ENCODE assay signal across 20 mouse cellular contexts in the genomic region with DNA sequence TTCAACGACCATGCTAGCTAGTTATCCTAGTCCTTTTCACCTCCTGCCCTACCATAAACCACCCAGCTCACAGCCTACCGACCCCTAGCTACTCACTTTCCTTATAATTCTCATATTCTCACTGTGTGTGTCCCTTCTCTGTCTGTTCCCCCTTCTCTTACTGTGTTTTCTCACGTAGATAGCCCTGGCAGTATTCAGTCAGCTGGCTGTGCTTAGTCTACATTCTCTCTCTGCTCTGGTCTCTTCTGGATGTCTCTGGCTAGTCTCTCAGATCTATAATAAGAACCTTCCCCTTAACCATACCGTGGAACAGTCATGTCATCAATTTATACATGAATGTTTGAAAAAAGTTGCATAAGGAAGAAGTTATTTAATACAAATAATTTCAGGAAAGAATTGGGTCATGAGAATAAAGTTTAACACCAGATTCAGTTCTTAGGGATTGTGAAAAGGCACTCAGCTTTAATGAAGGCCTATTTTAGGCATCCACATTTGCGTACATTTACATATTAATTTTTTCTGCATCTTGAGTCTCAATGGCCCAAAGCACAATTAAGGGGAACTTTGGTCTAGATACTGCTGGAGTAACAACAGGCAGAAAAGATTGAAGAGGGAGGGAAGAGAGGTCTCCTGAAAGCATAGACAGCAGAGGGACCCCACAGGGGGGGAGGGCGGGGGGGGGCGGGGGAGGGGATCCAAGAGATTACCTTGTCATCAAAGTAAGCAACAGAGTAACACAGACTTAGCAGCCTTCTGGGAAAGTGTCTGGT.
"Had no signal": no experiment of that assay in that cellular context is flagged by ENCODE, and none has a peak within 500 bp of the region (broad histone marks: within the 10 kb centered on the region; RNA-seq: fewer than 3 reads in every experiment).

No protein-coding gene starts in this region.

- H3K27ac ChIP-seq: kidney, embryonic 15.5 days; left cerebral cortex, adult 2 months; liver, embryonic 13.5 days; midbrain, embryonic 10.5 days; midbrain, embryonic 13.5 days; neural tube, embryonic 12.5 days; neural tube, embryonic 15.5 days; stomach, embryonic 15.5 days had no signal

- ATAC-seq: lung, postnatal 0 days; midbrain, embryonic 13.5 days had no signal

- H3K9ac ChIP-seq: kidney, embryonic 15.5 days; liver, embryonic 13.5 days; lung, embryonic 14.5 days; midbrain, embryonic 13.5 days; neural tube, embryonic 12.5 days; neural tube, embryonic 15.5 days; stomach, embryonic 15.5 days had no signal

- DNase-seq: kidney, adult 8-10 months; kidney, postnatal 10 days; kidney, postnatal 36 days; layer of hippocampus, postnatal 36 days; liver, embryonic 13.5 days; lung, embryonic 14.5 days; right cerebral cortex, adult 18-20 months; right cerebral cortex, postnatal 25 days; spleen, adult 18-20 months; thymus, adult 18-20 months; thymus, postnatal 36 days had no signal

- H3K9me3 ChIP-seq: kidney, embryonic 15.5 days; liver, embryonic 13.5 days; midbrain, embryonic 10.5 days; midbrain, embryonic 13.5 days; neural tube, embryonic 12.5 days; neural tube, embryonic 15.5 days; stomach, embryonic 15.5 days had no signal

- H3K36me3 ChIP-seq: kidney, embryonic 15.5 days; liver, embryonic 13.5 days; midbrain, embryonic 10.5 days; midbrain, embryonic 13.5 days; neural tube, embryonic 12.5 days; neural tube, embryonic 15.5 days; stomach, embryonic 15.5 days had no signal

- H3K4me3 ChIP-seq: kidney, embryonic 15.5 days; left cerebral cortex, adult 2 months; liver, embryonic 13.5 days; megakaryocyte, embryonic 14.5 days; midbrain, embryonic 10.5 days; midbrain, embryonic 13.5 days; neural tube, embryonic 12.5 days; neural tube, embryonic 15.5 days; stomach, embryonic 15.5 days had no signal

- H3K27me3 ChIP-seq: kidney, embryonic 15.5 days; liver, embryonic 13.5 days; megakaryocyte, embryonic 14.5 days; midbrain, embryonic 13.5 days; neural tube, embryonic 12.5 days; neural tube, embryonic 15.5 days; stomach, embryonic 15.5 days had no signal

- H3K4me1 ChIP-seq: kidney, embryonic 15.5 days; liver, embryonic 13.5 days; megakaryocyte, embryonic 14.5 days; midbrain, embryonic 10.5 days; midbrain, embryonic 13.5 days; neural tube, embryonic 12.5 days; neural tube, embryonic 15.5 days; stomach, embryonic 15.5 days had no signal

- H3K4me2 ChIP-seq: kidney, embryonic 15.5 days; liver, embryonic 13.5 days; lung, embryonic 14.5 days; midbrain, embryonic 13.5 days; neural tube, embryonic 12.5 days; neural tube, embryonic 15.5 days; stomach, embryonic 15.5 days had no signal
